Mouse (Mus musculus) intestine, embryonic 14.5 days (tissue): ENCODE results near the gene Pbx2. TPM values are rescaled to one million over a fixed set of nuclear protein-coding genes. Genes with fewer than 3 reads are reported as not detected.

ENCODE experiments used
- ATAC-seq: fragments of 200-750 bp; cut with Nextera tagmentation; replicated peaks from 2 replicates; pipeline ENCODE4 v1.8.0; 2017; ENCODE audit warnings: low read depth, moderate number of reproducible peaks, moderate TSS enrichment, moderate library complexity; ENCODE audit not compliant: low FRiP score, low TSS enrichment
- DNase-seq: peaks from one replicate; pipeline ENCODE4 v3.0.0-alpha.2; 2018; ENCODE audit warnings: low spot score
- H3K27ac ChIP-seq: fragments of 300-500 bp; sonication (generic); 2 replicates; pipeline ENCODE4 v1.5.1; 2014; ENCODE audit warnings: low read depth, mild to moderate bottlenecking, control low read depth
- H3K27me3 ChIP-seq: fragments of 300-500 bp; sonication (generic); replicated peaks from 2 replicates; pipeline ENCODE4 v1.6.1; 2014; ENCODE audit warnings: low read length, control low read depth; ENCODE audit not compliant: control insufficient read depth, insufficient read depth
- H3K36me3 ChIP-seq: fragments of 300-500 bp; sonication (generic); 2 replicates; pipeline ENCODE4 v1.6.1; 2014; ENCODE audit warnings: low read length, control low read depth; ENCODE audit not compliant: control insufficient read depth, insufficient read depth
- H3K4me1 ChIP-seq: fragments of 300-500 bp; sonication (generic); replicated peaks from 2 replicates; pipeline ENCODE4 v1.6.1; 2014; ENCODE audit warnings: low read length, control low read depth, mixed read lengths; ENCODE audit not compliant: control insufficient read depth, insufficient read depth
- H3K4me2 ChIP-seq: fragments of 300-500 bp; sonication (generic); 2 replicates; pipeline ENCODE4 v1.6.1; 2014; ENCODE audit warnings: low read length
- H3K4me3 ChIP-seq: fragments of 300-500 bp; sonication (generic); 2 replicates; pipeline ENCODE4 v1.5.1; 2014; ENCODE audit warnings: low read depth, low read length, control low read depth, mixed read lengths
- H3K9ac ChIP-seq: fragments of 300-500 bp; sonication (generic); 2 replicates; pipeline ENCODE4 v1.6.1; 2014; ENCODE audit warnings: mild to moderate bottlenecking, low read length
- H3K9me3 ChIP-seq: fragments of 300-500 bp; sonication (generic); 2 replicates; pipeline ENCODE4 v1.6.1; 2016; ENCODE audit warnings: low read length, control low read depth; ENCODE audit not compliant: control insufficient read depth
- WGBS: fragments of 180-500 bp; shearing (Covaris S2); extraction: QIAGEN DNeasy Blood & Tissue Kit; methylation state at CpG from one replicate; pipeline ENCODE4 v1.1.7; 2014; 5-methylcytosine and 5-hydroxymethylcytosine counted together
- polyA plus RNA-seq: library from polyadenylated mRNA; unstranded; fragments of >200 nt; fragmentation: Nextera tagmentation; extraction: Ambion mirVana; gene quantifications from 2 replicates; pipeline ENCODE4 v1.2.1, GENCODE M21; 2014

Gene Pbx2
- polyA plus RNA-seq, 1 experiment from 2014 or later = 12.0 TPM

DNA sequence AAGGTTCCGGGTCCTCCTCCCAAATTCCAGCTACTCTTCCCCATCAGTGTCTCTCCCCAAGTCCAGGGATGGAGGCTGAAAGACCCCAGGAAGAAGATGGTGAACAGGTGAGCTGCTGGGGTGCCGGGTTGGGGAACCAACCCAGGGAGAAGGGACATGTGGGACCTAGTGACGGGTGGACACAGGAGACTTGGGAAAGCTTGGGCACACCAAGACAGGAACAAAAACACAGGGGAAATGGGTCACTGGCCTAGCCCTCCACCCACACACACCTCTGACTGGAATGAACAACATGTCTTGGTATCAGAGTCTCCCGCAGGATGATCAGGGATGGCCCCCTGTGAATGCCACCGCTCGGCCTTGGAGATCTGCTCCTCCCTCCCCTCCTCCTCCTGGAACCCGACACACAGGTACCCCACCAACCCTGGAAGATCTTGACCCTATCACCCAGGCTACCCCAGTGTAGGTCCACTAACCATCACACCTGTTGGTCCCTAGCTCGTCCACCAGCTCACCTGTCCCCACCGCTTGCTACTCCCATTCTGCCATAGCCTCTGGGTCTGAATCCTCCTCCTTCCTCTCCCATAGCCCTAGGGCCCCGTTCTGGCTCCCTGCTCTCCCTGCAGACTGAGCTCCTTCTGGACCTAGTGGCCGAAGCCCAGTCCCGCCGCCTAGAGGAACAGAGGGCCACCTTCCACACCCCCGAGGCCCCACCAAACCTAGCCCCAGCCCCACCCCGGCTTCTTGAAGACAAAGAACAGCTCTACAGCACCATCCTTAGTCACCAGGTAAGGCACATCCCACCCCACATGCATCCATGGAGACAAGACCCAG is 695 bp upstream of the Pbx2 start:
- peaks cover 12% of the 10 kb centered on the region for H3K36me3 ChIP-seq
- no peak for ATAC-seq
- 61% methylated on average over 15 of the region's 15 CpGs for WGBS
- peaks cover 60% of the 10 kb centered on the region for H3K4me1 ChIP-seq
- H3K9ac ChIP-seq = no peak overlapping the region
- no peak overlapping the region for H3K4me3 ChIP-seq
- H3K27ac ChIP-seq = peak overlapping the region; percentile 95
- H3K9me3 ChIP-seq = no peaks in the 10 kb centered on the region
- peak overlapping the region; percentile 98 for H3K4me2 ChIP-seq
- DNase-seq = no peak
- no peaks in the 10 kb centered on the region for H3K27me3 ChIP-seq

- peak; percentile 24; the same call in 1 of the 2 replicates for ATAC-seq
- Histone ChIP-seq H3K4me2 (peak overlapping the region; percentile 98), H3K4me1 (peaks cover 52% of the 10 kb centered on the region), H3K27ac (peak overlapping the region; percentile 95), H3K4me3 (peak overlapping the region; percentile 83), H3K9ac (peak overlapping the region; percentile 91), H3K36me3 (peaks cover 24% of the 10 kb centered on the region), H3K27me3 (no peaks in the 10 kb centered on the region), H3K9me3 (no peaks in the 10 kb centered on the region)
- peak; percentile 92 for DNase-seq
- WGBS = 0% methylated on average over 26 of the region's 35 CpGs
These were observed 919 bp downstream of the Pbx2 start for GRCm38 (mm10) chr17:34591994-34592375.

DNA sequence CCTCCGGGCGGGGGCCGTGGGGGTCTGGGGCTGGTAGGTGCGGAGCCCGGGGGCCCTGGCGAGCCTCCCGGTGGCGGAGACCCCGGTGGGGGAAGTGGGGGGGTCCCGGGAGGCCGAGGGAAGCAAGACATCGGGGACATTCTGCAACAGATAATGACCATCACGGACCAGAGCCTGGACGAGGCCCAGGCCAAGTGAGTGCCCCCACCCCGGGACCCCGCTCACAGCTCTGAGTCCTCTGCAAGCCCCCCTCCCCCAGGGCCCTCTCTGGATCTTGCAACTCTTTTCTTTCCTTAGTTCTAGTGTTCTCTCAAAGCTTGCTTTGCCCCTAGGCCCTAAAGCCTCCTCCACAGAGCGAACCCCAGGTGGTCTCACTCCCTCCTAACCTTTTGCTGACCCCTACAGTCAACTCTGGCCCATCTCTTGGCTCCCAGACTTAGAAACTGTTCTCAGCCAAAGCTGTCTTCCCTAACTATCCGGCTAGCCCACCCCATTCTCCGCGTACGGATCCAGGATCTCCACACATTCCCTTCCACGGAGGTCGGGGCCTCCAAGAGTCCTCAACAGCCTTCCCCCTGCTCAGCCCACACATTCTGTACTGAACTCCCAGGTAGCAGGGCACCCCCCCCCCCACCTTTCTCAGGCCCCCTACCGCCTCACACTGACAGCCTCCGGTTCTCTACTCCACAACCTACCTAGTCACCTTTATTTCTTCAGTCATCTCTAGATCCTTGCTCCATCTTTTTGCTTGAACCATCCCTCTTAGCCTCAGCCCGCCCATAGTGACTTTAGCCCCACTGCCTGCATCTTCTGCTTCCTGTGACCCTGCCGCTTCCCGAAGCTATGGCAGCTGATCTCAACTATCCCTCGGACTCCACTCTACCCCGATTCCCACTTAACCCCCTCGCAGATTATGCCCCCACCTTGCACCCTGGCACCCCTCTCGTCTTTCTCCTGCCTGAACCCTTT is 1.8 kb downstream of the Pbx2 start:
- Histone ChIP-seq H3K4me3 (peak overlapping the region; percentile 83), H3K9ac (peak overlapping the region; percentile 91), H3K4me1 (peaks cover 57% of the 10 kb centered on the region), H3K27ac (peak overlapping the region; percentile 95), H3K4me2 (peak overlapping the region; percentile 98), H3K36me3 (peaks cover 24% of the 10 kb centered on the region), H3K27me3 (no peaks in the 10 kb centered on the region), H3K9me3 (no peaks in the 10 kb centered on the region)
- DNase-seq (peak; percentile 77), ATAC-seq (peak; percentile 17; the same call in 1 of the 2 replicates)
- 1% methylated on average over 27 of the region's 32 CpGs for WGBS

DNA sequence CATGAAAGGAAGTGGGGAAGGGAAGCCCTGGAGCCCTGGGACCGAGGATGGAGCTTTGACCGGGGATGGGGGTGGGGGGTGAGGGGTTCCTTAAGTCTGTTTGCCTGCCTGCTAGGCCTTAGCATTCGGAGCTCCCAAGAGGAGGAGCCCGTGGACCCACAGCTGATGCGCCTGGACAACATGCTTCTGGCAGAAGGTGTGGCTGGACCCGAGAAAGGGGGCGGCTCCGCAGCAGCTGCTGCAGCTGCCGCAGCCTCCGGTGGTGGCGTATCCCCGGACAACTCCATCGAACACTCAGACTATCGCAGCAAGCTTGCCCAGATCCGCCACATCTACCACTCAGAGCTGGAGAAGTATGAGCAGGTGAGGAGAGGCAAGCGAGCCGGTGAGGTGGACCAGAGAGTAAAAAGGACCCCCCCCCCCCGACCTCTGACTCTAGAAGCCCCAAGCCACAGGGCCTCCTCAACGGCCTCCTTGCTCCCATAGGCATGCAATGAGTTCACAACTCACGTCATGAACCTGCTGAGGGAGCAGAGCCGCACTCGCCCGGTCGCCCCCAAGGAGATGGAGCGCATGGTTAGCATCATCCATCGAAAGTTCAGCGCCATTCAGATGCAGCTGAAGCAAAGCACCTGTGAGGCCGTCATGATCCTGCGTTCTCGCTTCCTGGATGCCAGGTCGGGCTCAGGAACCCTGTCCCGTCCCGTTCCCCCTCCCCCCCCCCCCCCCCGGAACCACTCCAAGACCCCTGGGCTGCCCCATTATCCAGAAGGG is 2.9 kb downstream of the Pbx2 start:
- H3K4me1 ChIP-seq = peaks cover 56% of the 10 kb centered on the region
- DNase-seq = no peak
- WGBS = 32% methylated on average over 31 of the region's 34 CpGs
- H3K36me3 ChIP-seq = peaks cover 24% of the 10 kb centered on the region
- ATAC-seq = no peak
- peak overlapping the region; percentile 98 for H3K4me2 ChIP-seq
- no peaks in the 10 kb centered on the region for H3K27me3 ChIP-seq
- peak overlapping the region; percentile 83 for H3K4me3 ChIP-seq
- H3K9ac ChIP-seq = peak overlapping the region; percentile 91
- no peaks in the 10 kb centered on the region for H3K9me3 ChIP-seq
- H3K27ac ChIP-seq = peak overlapping the region; percentile 95; the same call in 1 of the 2 replicates

- ATAC-seq = no peak
- Histone ChIP-seq H3K27me3 (no peaks in the 10 kb centered on the region), H3K9me3 (no peaks in the 10 kb centered on the region), H3K4me2 (no peak overlapping the region), H3K27ac (no peak overlapping the region), H3K4me1 (peaks cover 34% of the 10 kb centered on the region), H3K4me3 (no peak overlapping the region), H3K36me3 (peaks cover 35% of the 10 kb centered on the region), H3K9ac (no peak overlapping the region)
- DNase-seq = no peak
- WGBS = 60% methylated on average over 8 of the region's 8 CpGs
These were observed 5.0 kb downstream of the Pbx2 start for GRCm38 (mm10) chr17:34596098-34596497.

DNA sequence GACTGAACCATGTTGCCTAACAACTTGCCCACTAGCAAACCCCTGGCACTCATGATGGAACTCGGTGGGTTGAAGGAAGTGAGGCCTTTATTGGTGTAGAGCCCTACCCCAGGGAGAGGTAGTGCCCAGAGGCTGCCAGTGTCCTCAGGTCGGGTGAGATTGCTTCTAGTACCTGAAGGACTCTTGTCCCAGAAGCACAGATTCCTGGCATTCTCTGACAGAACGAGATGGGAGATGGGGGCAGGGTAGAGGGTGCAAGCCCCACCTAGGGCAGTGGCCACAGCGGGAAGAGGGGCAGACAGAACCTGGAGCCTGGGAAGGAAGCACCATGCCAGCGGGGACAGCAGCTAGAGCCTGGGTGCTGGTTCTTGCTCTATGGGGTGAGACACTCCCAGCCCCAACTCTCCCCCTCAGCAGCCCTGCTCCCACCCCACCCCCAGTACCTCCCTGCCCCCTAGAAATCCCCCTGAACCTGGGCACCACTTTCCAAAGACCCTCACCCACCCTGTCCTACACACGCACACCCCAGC is 6.6 kb downstream of the Pbx2 start, which contains the start of gene Ager:
Gene Ager, plus strand, starts transcription at position 297 of the 530 bp plus-strand sequence.
- Histone ChIP-seq H3K27ac (no peak within 1 kb of the TSS), H3K4me2 (no peak within 1 kb of the TSS), H3K36me3 (peaks cover 42% of the 10 kb centered on the region), H3K4me3 (no peak within 1 kb of the TSS), H3K27me3 (no peaks in the 10 kb centered on the region), H3K9me3 (no peaks in the 10 kb centered on the region), H3K4me1 (peaks cover 36% of the 10 kb centered on the region), H3K9ac (no peak within 1 kb of the TSS)
- WGBS = 18% methylated on average over 6 of the region's 6 CpGs
- DNase-seq (no peak), ATAC-seq (no peak)

DNA sequence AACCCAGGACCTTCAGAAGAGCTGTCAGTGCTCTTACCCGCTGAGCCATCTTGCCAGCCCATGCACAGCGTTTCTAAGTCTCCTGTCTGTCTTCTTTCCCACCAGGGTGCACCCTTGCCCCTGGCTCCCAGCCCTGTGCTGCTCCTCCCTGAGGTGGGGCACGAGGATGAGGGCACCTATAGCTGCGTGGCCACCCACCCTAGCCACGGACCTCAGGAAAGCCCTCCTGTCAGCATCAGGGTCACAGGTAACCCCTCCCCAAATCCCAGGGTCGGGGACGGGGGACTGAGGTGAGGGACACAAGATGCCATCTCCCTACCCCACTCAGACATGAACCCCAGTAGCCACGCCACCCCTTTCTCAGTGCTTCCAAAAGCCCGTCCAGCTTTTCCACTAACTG is 8.8 kb downstream of the Pbx2 start:
- Histone ChIP-seq H3K4me2 (no peak overlapping the region), H3K4me3 (no peak overlapping the region), H3K27me3 (no peaks in the 10 kb centered on the region), H3K9ac (no peak overlapping the region), H3K27ac (no peak overlapping the region), H3K9me3 (no peaks in the 10 kb centered on the region), H3K4me1 (peaks cover 31% of the 10 kb centered on the region), H3K36me3 (peaks cover 35% of the 10 kb centered on the region)
- WGBS = 76% methylated on average over 9 of the region's 9 CpGs
- DNase-seq (no peak), ATAC-seq (no peak)

DNA sequence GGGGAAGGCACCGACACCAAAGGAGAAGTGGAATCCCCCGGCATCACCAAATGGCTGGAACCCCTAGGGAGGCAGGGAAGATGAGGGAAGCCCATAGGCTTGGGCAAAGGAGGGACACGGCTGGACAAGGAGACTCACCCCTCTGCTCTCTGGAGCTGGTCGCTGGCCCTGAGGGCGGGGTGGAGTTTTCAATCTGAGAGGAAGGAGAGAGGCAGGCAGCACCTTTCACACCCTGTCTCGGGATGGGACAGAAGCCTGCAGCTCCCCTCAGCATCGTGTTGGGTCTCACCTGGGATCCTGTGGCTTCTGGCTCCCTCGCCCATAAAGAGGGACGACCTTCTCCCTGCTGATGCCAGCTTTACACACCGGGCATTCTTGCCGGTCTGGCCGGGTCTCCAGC is 10.7 kb downstream of the Pbx2 start:
- H3K4me2 ChIP-seq = no peak overlapping the region
- H3K36me3 ChIP-seq = peaks cover 19% of the 10 kb centered on the region
- no peaks in the 10 kb centered on the region for H3K9me3 ChIP-seq
- no peak overlapping the region for H3K4me3 ChIP-seq
- no peak for ATAC-seq
- WGBS = 80% methylated on average over 12 of the region's 12 CpGs
- no peak overlapping the region for H3K27ac ChIP-seq
- H3K27me3 ChIP-seq = no peaks in the 10 kb centered on the region
- H3K9ac ChIP-seq = no peak overlapping the region
- H3K4me1 ChIP-seq = peaks cover 38% of the 10 kb centered on the region
- DNase-seq = no peak
